Mouse (Mus musculus): Measurements from ENCODE around the gene Gm10670.
"Not testable (repeated sequence)": the region's sequence is repeated elsewhere in the genome, so short reads cannot be mapped to it uniquely, and the experiment has no call there.

The Gm10670 gene

DNA sequence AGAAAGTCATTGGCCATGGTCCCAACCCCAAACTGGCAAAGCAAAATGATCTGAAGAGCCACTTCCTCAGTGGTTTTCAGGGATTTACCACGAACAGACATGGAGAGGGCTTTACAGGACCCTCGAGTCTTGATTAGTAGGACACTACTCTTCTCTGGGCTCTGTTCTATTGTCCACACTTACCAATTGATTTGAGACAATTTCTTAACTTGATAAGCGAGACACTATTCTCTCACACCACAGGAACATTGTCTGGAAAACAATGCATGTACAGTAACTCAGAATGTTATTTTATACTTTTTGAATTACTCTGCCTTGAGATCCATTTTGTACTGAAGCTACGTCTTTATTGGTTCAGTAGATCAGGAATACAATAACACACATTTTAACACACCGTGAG lies at the start of gene Gm10670:
Gene Gm10670 (minus strand): TSS at position 101 of the 400 bp plus-strand sequence.
- not testable (repeated sequence) for DNase-seq

DNA sequence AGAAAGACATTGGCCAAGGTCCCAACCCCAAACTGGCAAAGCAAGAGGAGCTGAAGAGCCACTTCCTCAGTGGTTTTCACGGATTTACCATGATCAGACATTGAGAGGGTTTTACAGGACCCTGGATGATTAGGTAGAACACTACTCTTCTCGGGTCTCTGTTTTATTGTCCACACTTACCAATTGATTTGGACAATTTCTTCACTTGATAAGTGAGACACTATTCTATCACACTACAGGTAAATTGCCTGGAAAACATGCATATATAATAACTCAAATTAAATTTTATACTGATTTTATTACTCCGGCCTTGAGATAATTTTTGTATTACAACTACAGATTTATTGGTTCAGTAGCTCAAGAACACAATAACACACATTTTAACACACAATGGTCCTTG lies 35.7 kb upstream of the Gm10670 start, which contains the start of gene Vmn1r103:
Gene Vmn1r103 (minus strand): TSS at position 101 of the 400 bp plus-strand sequence.
- not testable (repeated sequence) for DNase-seq

DNA sequence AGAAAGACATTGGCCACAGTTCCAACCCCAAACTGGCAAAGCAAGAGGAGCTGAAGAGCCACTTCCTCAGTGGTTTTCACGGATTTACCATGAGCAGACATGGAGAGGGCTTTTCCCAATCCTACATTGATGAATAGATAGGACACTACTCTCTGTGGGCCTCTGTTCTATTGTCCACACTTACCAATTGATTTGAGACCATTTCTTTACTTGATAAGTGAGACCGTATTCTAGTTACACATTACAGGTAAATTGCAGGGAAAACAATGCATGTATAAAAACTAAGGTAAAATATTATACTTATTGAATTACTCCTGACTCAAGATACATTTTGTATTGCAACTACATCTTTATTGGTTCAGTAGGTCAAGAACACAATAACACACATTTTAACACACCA lies 32.2 kb downstream of the Gm10670 start, which contains the start of gene Vmn1r101:
Gene Vmn1r101 (minus strand): TSS at position 101 of the 400 bp plus-strand sequence.
- not testable (repeated sequence) for DNase-seq
